Mouse (Mus musculus) midbrain, postnatal 0 days (tissue): ENCODE results near the gene Auh. TPM values are rescaled to one million over a fixed set of nuclear protein-coding genes. Genes with fewer than 3 reads are reported as not detected.
A peak's percentile ranks its signal among the peaks of the same experiment; 100 is the strongest.

Experiments
- ATAC-seq: fragments of 200-750 bp; cut with Nextera tagmentation; 2 replicates; pipeline ENCODE4 v1.8.0; 2017; ENCODE audit warnings: moderate number of reproducible peaks, mild to moderate bottlenecking, moderate TSS enrichment, moderate library complexity; ENCODE audit not compliant: low FRiP score
- DNase-seq: peaks from one replicate; pipeline ENCODE4 v3.0.0-alpha.2; 2015; ENCODE audit warnings: low spot score
- H3K27ac ChIP-seq: fragments of 300-500 bp; sonication (generic); 2 replicates; pipeline ENCODE4 v1.5.1; 2014; ENCODE audit warnings: low read depth, mild to moderate bottlenecking, low read length, mixed read lengths
- H3K27me3 ChIP-seq: fragments of 300-500 bp; sonication (generic); 2 replicates; pipeline ENCODE4 v1.6.1; 2014; ENCODE audit warnings: low read length, control low read depth, mixed read lengths; ENCODE audit not compliant: insufficient read depth
- H3K36me3 ChIP-seq: fragments of 300-500 bp; sonication (generic); 2 replicates; pipeline ENCODE4 v1.6.1; 2014; ENCODE audit warnings: low read length, control low read depth, mixed read lengths; ENCODE audit not compliant: insufficient read depth
- H3K4me1 ChIP-seq: fragments of 300-500 bp; sonication (generic); 2 replicates; pipeline ENCODE4 v1.6.1; 2014; ENCODE audit warnings: mild to moderate bottlenecking, control low read depth, antibody characterized with exemption, low read length, mixed read lengths; ENCODE audit not compliant: insufficient read depth
- H3K4me2 ChIP-seq: fragments of 300-500 bp; sonication (generic); 2 replicates; pipeline ENCODE4 v1.6.1; 2014; ENCODE audit warnings: low read depth, mild to moderate bottlenecking, low read length, mixed read lengths; ENCODE audit not compliant: poor library complexity, severe bottlenecking
- H3K4me3 ChIP-seq: fragments of 300-500 bp; sonication (generic); 2 replicates; pipeline ENCODE4 v1.5.1; 2014; ENCODE audit warnings: low read depth, mild to moderate bottlenecking, low read length, moderate library complexity
- H3K9ac ChIP-seq: fragments of 300-500 bp; sonication (generic); replicated peaks from 2 replicates; pipeline ENCODE4 v1.6.1; 2014; ENCODE audit warnings: mild to moderate bottlenecking, low read length, moderate library complexity, mixed read lengths; ENCODE audit not compliant: poor library complexity, severe bottlenecking
- H3K9me3 ChIP-seq: fragments of 300-500 bp; sonication (generic); 2 replicates; pipeline ENCODE4 v1.6.1; 2016; ENCODE audit warnings: low read length, control low read depth
- CTCF ChIP-seq: IDR thresholded peaks from 2 replicates; pipeline ENCODE4 v1.5.1; 2016; ENCODE audit warnings: antibody characterized with exemption, mild to moderate bottlenecking
- WGBS: fragments of 180-500 bp; shearing (Covaris S2); extraction: QIAGEN DNeasy Blood & Tissue Kit; methylation state at CpG from one replicate; pipeline ENCODE4 v1.1.7; 2014; 5-methylcytosine and 5-hydroxymethylcytosine counted together
- polyA plus RNA-seq: library from polyadenylated mRNA; unstranded; fragments of >200 nt; fragmentation: Nextera tagmentation; extraction: Ambion mirVana; gene quantifications from 2 replicates; pipeline ENCODE4 v1.2.1, GENCODE M21; 2015
- total RNA-seq: library from RNA; depleted of rRNA; stranded (reverse); fragments of >200 nt; gene quantifications from 2 replicates; pipeline ENCODE4 v1.2.3, GENCODE M21; 2014

Gene Auh
- total and polyA plus RNA-seq, 2 experiments from 2014 or later: 53.9 to 55.9 TPM

- H3K27ac ChIP-seq: no peak overlapping the region
- H3K4me1 ChIP-seq: no peaks in the 10 kb centered on the region
- no peaks in the 10 kb centered on the region for H3K9me3 ChIP-seq
- H3K9ac ChIP-seq: no peak overlapping the region
- ATAC-seq (no peak), DNase-seq (no peak)
- TF ChIP-seq CTCF: no peak
- H3K36me3 ChIP-seq: peaks cover 21% of the 10 kb centered on the region
- 50% methylated on average over 4 of the region's 4 CpGs for WGBS
- H3K27me3 ChIP-seq: no peaks in the 10 kb centered on the region
- no peak overlapping the region for H3K4me2 ChIP-seq
- no peak overlapping the region for H3K4me3 ChIP-seq
These were observed 18.2 kb downstream of the Auh start for GRCm38 (mm10) chr13:52911259-52911658.

GRCm38 (mm10) chr13:52906296-52906695, 23.2 kb downstream of the Auh start:
- Histone ChIP-seq H3K4me1 (no peaks in the 10 kb centered on the region), H3K4me2 (no peak overlapping the region), H3K36me3 (peaks cover 18% of the 10 kb centered on the region), H3K9me3 (no peaks in the 10 kb centered on the region), H3K27ac (no peak overlapping the region), H3K4me3 (no peak overlapping the region), H3K9ac (no peak overlapping the region), H3K27me3 (no peaks in the 10 kb centered on the region)
- ATAC-seq: no peak
- 87% methylated on average over 11 of the region's 11 CpGs for WGBS
- TF ChIP-seq CTCF: no peak
- no peak for DNase-seq

- WGBS: 41% methylated on average over 6 of the region's 6 CpGs
- no peak for ATAC-seq
- H3K4me1 ChIP-seq: no peaks in the 10 kb centered on the region
These were observed 25.3 kb downstream of the Auh start for GRCm38 (mm10) chr13:52904175-52904574.

DNA sequence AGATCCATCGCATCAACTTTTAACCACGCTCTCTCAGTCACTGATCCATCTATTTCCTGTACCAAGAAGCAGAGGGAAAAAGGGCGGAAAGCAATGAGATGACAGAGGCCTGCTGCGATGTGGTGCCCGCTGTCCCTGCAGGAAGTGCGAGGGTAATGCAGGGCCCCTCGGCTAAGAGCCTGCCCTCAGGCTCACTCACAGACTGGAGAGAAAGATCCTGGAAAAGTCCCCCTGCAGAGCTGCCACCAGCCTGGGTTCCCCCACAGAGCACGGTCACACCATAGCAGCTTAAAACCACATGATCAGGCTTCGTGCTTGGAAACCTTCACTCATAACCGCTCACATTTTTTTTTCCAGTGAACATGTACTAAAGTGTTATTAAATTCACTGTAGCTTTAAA, 25.7 kb downstream of the Auh start:
- H3K4me3 ChIP-seq: no peak overlapping the region
- H3K4me2 ChIP-seq: no peak overlapping the region
- WGBS: 28% methylated on average over 10 of the region's 10 CpGs

More at GRCm38 (mm10) chr13:52904175-52904574, 25.3 kb downstream of the Auh start:
- Histone ChIP-seq H3K36me3 (peaks cover 16% of the 10 kb centered on the region), H3K27ac (no peak overlapping the region), H3K4me2 (no peak overlapping the region), H3K9ac (no peak overlapping the region), H3K27me3 (no peaks in the 10 kb centered on the region), H3K4me3 (no peak overlapping the region), H3K9me3 (no peaks in the 10 kb centered on the region)
- DNase-seq: peak; percentile 19
- TF ChIP-seq CTCF: no peak

GRCm38 (mm10) chr13:52902517-52902916, 27.0 kb downstream of the Auh start:
- Histone ChIP-seq H3K27me3 (no peaks in the 10 kb centered on the region), H3K27ac (no peak overlapping the region), H3K4me2 (no peak overlapping the region), H3K4me3 (no peak overlapping the region), H3K4me1 (no peaks in the 10 kb centered on the region), H3K9ac (no peak overlapping the region), H3K36me3 (peaks cover 13% of the 10 kb centered on the region), H3K9me3 (no peaks in the 10 kb centered on the region)
- ATAC-seq (no peak), DNase-seq (no peak)
- WGBS: 87% methylated on average over 8 of the region's 8 CpGs
- no peak for TF ChIP-seq CTCF

More for the DNA sequence above, 25.7 kb downstream of the Auh start:
- H3K27me3 ChIP-seq: no peaks in the 10 kb centered on the region
- no peak overlapping the region for H3K27ac ChIP-seq
- H3K9ac ChIP-seq: no peak overlapping the region
- peak; percentile 47 for TF ChIP-seq CTCF
- H3K9me3 ChIP-seq: no peaks in the 10 kb centered on the region
- no peaks in the 10 kb centered on the region for H3K4me1 ChIP-seq
- peak; percentile 25 for DNase-seq
- 0 out of 2 replicates have a peak, but pooled peaks have one; percentile 49 for ATAC-seq
- peaks cover 12% of the 10 kb centered on the region for H3K36me3 ChIP-seq

DNA sequence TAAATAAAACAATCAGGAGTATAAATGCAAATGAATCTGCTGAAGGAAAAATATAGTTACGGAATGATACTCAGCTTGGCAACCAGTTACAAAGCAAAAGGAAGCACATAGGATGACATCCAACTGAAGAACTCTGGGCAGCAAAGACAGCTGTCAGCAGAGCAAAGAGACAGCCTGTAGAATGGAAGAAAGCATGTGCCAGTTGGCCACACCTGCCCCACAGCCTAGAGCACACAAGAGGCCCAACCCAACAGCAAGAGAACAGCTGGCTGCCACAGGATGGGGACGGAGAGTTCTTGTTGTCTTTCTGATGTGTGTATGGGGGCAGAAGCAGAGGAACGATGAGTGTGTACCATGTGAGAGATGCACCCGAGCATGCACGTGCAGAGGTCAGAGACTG, 29.8 kb downstream of the Auh start:
- Histone ChIP-seq H3K27me3 (no peaks in the 10 kb centered on the region), H3K9ac (no peak overlapping the region), H3K4me3 (no peak overlapping the region), H3K27ac (no peak overlapping the region), H3K4me2 (no peak overlapping the region), H3K4me1 (no peaks in the 10 kb centered on the region), H3K36me3 (peaks cover 14% of the 10 kb centered on the region), H3K9me3 (no peaks in the 10 kb centered on the region)
- 83% methylated on average over 5 of the region's 5 CpGs for WGBS
- TF ChIP-seq CTCF: no peak
- DNase-seq: no peak
- ATAC-seq: no peak
